Mouse (Mus musculus) MEL (cell line): ENCODE results near the gene Map3k1. TPM values are rescaled to one million over a fixed set of nuclear protein-coding genes. Genes with fewer than 3 reads are reported as not detected.

Experiments
- DNase-seq: peaks from one replicate; pipeline ENCODE4 v3.0.0; 2011; ENCODE audit warnings: low read depth, low spot score
- H3K27ac ChIP-seq: 2 replicates; pipeline ENCODE4 v1.5.1; 2012; ENCODE audit warnings: low read depth, mild to moderate bottlenecking, control low read depth, low read length, moderate library complexity; ENCODE audit not compliant: control insufficient read depth
- H3K27me3 ChIP-seq, 2 experiments: fragments of 150-350 bp in 1 of 2; sonication (generic) in 1 of 2; 2 replicates each; pipeline ENCODE4 v1.6.1; 2012; ENCODE audit warnings: low read length in 2 of 2, mild to moderate bottlenecking in 2 of 2, improper control_type of control experiment in 1 of 2, moderate library complexity in 1 of 2; ENCODE audit not compliant: insufficient read depth in 2 of 2, control insufficient read depth in 1 of 2
- H3K36me3 ChIP-seq, 2 experiments: 2 replicates each; pipeline ENCODE4 v1.6.1; 2012 to 2014; ENCODE audit warnings: low read length in 2 of 2, improper control_type of control experiment in 1 of 2, inconsistent platforms in 1 of 2, mild to moderate bottlenecking in 1 of 2; ENCODE audit not compliant: insufficient read depth in 2 of 2, control insufficient read depth in 1 of 2
- H3K4me1 ChIP-seq, 2 experiments: fragments of 150-350 bp in 1 of 2; sonication (generic) in 1 of 2; 2 replicates each; pipeline ENCODE4 v1.6.1; 2012; ENCODE audit warnings: low read length in 2 of 2, improper control_type of control experiment in 1 of 2, mild to moderate bottlenecking in 1 of 2; ENCODE audit not compliant: insufficient read depth in 2 of 2, control insufficient read depth in 1 of 2
- H3K4me3 ChIP-seq, 2 experiments: fragments of 150-350 bp in 1 of 2; sonication (generic) in 1 of 2; 2 replicates each; pipeline ENCODE4 v1.5.1; 2012; ENCODE audit warnings: low read depth in 2 of 2, low read length in 2 of 2, mild to moderate bottlenecking in 2 of 2, moderate library complexity in 2 of 2, control low read depth in 1 of 2, improper control_type of control experiment in 1 of 2; ENCODE audit not compliant: control insufficient read depth in 1 of 2, insufficient read depth in 1 of 2
- H3K79me2 ChIP-seq: 2 replicates; pipeline ENCODE4 v1.6.1; 2012; ENCODE audit warnings: mild to moderate bottlenecking, low read length, moderate library complexity; ENCODE audit not compliant: control insufficient read depth, poor library complexity, insufficient read depth
- H3K9ac ChIP-seq: 2 replicates; pipeline ENCODE4 v1.6.1; 2012; ENCODE audit warnings: low read depth, mild to moderate bottlenecking, control low read depth, low read length, moderate library complexity; ENCODE audit not compliant: control insufficient read depth, poor library complexity, severe bottlenecking
- H3K9me3 ChIP-seq: fragments of 150-350 bp; sonication (generic); replicated peaks from 2 replicates; pipeline ENCODE4 v1.6.1; 2012; ENCODE audit warnings: mild to moderate bottlenecking, low read length, improper control_type of control experiment, moderate library complexity; ENCODE audit not compliant: insufficient read depth
- BHLHE40 ChIP-seq: IDR thresholded peaks from 2 replicates; pipeline ENCODE4 v1.6.1; 2012; ENCODE audit warnings: low read depth, mild to moderate bottlenecking, inconsistent platforms, low read length, improper control_type of control experiment, borderline replicate concordance
- CTCF ChIP-seq, 3 experiments: IDR thresholded peaks in 2 of 3; conservative IDR thresholded peaks in 1 of 3; 2 replicates each; pipeline ENCODE4 v1.5.1; 2011 to 2012; ENCODE audit warnings: low read length in 3 of 3, low read depth in 2 of 3, mild to moderate bottlenecking in 2 of 3, improper control_type of control experiment in 1 of 3, inconsistent platforms in 1 of 3, mixed read lengths in 1 of 3, moderate library complexity in 1 of 3; ENCODE audit not compliant: control insufficient read depth in 1 of 3, insufficient read depth in 1 of 3, poor library complexity in 1 of 3, severe bottlenecking in 1 of 3
- E2F4 ChIP-seq: IDR thresholded peaks from 2 replicates; pipeline ENCODE4 v1.6.1; 2011; ENCODE audit warnings: low read depth, low read length, improper control_type of control experiment, borderline replicate concordance
- ELF1 ChIP-seq: IDR thresholded peaks from 2 replicates; pipeline ENCODE4 v1.6.1; 2014; ENCODE audit warnings: low read depth, mild to moderate bottlenecking, inconsistent platforms, low read length, improper control_type of control experiment, moderate library complexity
- GABPA ChIP-seq: IDR thresholded peaks from 2 replicates; pipeline ENCODE4 v1.6.1; 2012; ENCODE audit warnings: low read depth, mild to moderate bottlenecking, inconsistent platforms, low read length, improper control_type of control experiment, moderate library complexity
- MAX ChIP-seq: IDR thresholded peaks from 2 replicates; pipeline ENCODE4 v1.6.1; 2011; ENCODE audit warnings: low read length, improper control_type of control experiment
- MEF2A ChIP-seq: IDR thresholded peaks from 2 replicates; pipeline ENCODE4 v1.6.1; 2014; ENCODE audit warnings: low read depth, mild to moderate bottlenecking, inconsistent platforms, low read length, improper control_type of control experiment; ENCODE audit not compliant: poor library complexity, insufficient replicate concordance, severe bottlenecking; ENCODE audit errors: extremely low read depth
- MXI1 ChIP-seq: IDR thresholded peaks from 2 replicates; pipeline ENCODE4 v1.6.1; 2011; ENCODE audit warnings: mild to moderate bottlenecking, low read depth, low read length, improper control_type of control experiment
- MYB ChIP-seq: IDR thresholded peaks from 2 replicates; pipeline ENCODE4 v1.6.1; 2011; ENCODE audit warnings: mild to moderate bottlenecking, low read depth, low read length, improper control_type of control experiment
- POLR2A ChIP-seq, 2 experiments: IDR thresholded peaks; 2 replicates each; pipeline ENCODE4 v1.6.1; 2011 to 2012; ENCODE audit warnings: low read length in 2 of 2, mild to moderate bottlenecking in 2 of 2, control low read depth in 1 of 2, improper control_type of control experiment in 1 of 2, low read depth in 1 of 2, moderate library complexity in 1 of 2; ENCODE audit not compliant: control insufficient read depth in 1 of 2, insufficient read depth in 1 of 2, poor library complexity in 1 of 2
- POLR2AphosphoS2 ChIP-seq: IDR thresholded peaks from 2 replicates; pipeline ENCODE4 v1.6.1; 2011; ENCODE audit warnings: low read length, improper control_type of control experiment
- RAD21 ChIP-seq: IDR thresholded peaks from 2 replicates; pipeline ENCODE4 v1.6.1; 2011; ENCODE audit warnings: mild to moderate bottlenecking, low read depth, low read length, improper control_type of control experiment
- SIN3A ChIP-seq: IDR thresholded peaks from 2 replicates; pipeline ENCODE4 v1.6.1; 2012; ENCODE audit warnings: low read length, improper control_type of control experiment, inconsistent platforms
- SMC3 ChIP-seq: IDR thresholded peaks from 2 replicates; pipeline ENCODE4 v1.6.1; 2011; ENCODE audit warnings: low read depth, low read length, improper control_type of control experiment
- TBP ChIP-seq: IDR thresholded peaks from 2 replicates; pipeline ENCODE4 v1.8.0; 2011; ENCODE audit warnings: low read depth, low read length, improper control_type of control experiment
- TCF12 ChIP-seq: IDR thresholded peaks from 2 replicates; pipeline ENCODE4 v1.6.1; 2014; ENCODE audit warnings: low read depth, mild to moderate bottlenecking, inconsistent platforms, low read length, improper control_type of control experiment, moderate library complexity
- ZNF384 ChIP-seq: IDR thresholded peaks from 2 replicates; pipeline ENCODE4 v1.6.1; 2012; ENCODE audit warnings: low read depth, mild to moderate bottlenecking, inconsistent platforms, low read length, improper control_type of control experiment
- polyA plus RNA-seq, 2 experiments: library from polyadenylated mRNA; stranded (reverse) in 1 of 2; unstranded in 1 of 2; fragments of >175 nt in 1 of 2; fragments of >200 nt in 1 of 2; gene quantifications; 2 replicates each; pipeline versions ENCODE4 v1.2.1 to v1.2.4; 2012; ENCODE audit warnings: low replicate concordance in 2 of 2, low read depth in 1 of 2; ENCODE audit not compliant: insufficient read length in 2 of 2, insufficient read depth in 1 of 2, missing spikeins in 1 of 2
- total RNA-seq: library from RNA; depleted of rRNA; stranded (reverse); fragments of 300-350 nt; gene quantifications from 2 replicates; pipeline ENCODE4 v1.2.3, GENCODE M21; 2012

Map3k1 gene
- total and polyA plus RNA-seq, 3 experiments, result 4.3 to 20.7 (median 4.4) TPM

DNA sequence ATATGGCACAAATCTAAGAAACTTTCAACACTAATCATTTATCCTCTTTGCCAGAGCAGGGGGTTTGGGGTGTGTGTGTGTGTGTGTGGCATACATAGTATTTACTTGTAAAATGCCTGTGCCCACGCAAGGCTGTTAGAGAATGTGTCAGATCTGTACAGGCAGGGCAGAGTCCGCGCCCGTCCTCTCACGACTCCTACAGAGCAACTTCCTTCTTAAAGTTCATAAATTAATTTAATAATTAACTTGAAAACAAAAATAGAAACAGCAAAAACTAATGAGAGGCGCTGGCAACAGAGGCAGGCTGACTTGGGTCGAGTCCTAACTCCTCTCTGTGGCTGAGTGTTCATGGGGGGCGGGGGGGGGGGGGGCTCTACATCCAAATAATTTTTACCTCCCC is 4.6 kb downstream of the Map3k1 start:
- Histone ChIP-seq H3K27me3 (no peaks in the 10 kb centered on the region; a peak in 1 of 4 replicates), H3K79me2 (peaks cover 15% of the 10 kb centered on the region), H3K4me1 (no peaks in the 10 kb centered on the region; a peak in 1 of 4 replicates), H3K27ac (no peak overlapping the region), H3K9ac (no peak overlapping the region), H3K36me3 (peaks cover 0 to 5% of the 10 kb centered on the region in 2 experiments; a peak in 2 of 4 replicates), H3K4me3 (no peak overlapping the region), H3K9me3 (no peaks in the 10 kb centered on the region)
- DNase-seq, result no peak
- TF ChIP-seq POLR2A (IDR thresholded peaks at IDR 0.05; ENCODE audit: control insufficient read depth in 1 of 2, insufficient read depth in 1 of 2, low read depth in 1 of 2, low read length in 2 of 2, poor library complexity in 1 of 2) (no peak), MEF2A (no peak), TCF12 (no peak), MAX (no peak), CTCF (IDR thresholded peaks at IDR 0.05 in 2 of 3, conservative IDR thresholded peaks at IDR 0.05 in 1 of 3; ENCODE audit: control insufficient read depth in 1 of 3, insufficient read depth in 1 of 3, low read depth in 2 of 3, low read length in 3 of 3, poor library complexity in 1 of 3, severe bottlenecking in 1 of 3) (no peak), BHLHE40 (no peak), E2F4 (no peak), GABPA (no peak), SMC3 (no peak), ELF1 (no peak), ZNF384 (no peak), SIN3A (no peak), POLR2AphosphoS2 (no peak)

DNA sequence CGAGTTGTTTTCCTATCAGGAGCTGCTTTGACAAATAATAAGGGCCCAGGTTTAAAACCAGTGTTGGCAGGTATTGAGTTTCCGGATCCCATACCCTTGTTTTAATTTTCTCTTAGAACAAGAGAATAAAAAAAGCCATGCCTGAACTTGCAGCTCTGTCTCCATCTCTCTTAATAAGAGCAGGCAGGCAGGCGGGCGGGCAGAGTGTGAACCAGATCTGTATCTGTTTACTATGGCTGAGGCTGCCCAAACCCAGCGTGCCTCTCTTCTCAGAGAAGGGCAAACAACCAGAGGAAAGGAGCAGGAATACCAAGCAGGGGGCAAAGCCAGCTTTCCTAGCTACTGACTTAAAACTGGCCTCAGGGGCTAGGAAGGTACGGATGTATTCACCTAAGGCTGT is 5.3 kb downstream of the Map3k1 start:
- no peaks in the 10 kb centered on the region for H3K27me3 ChIP-seq
- no peak overlapping the region for H3K27ac ChIP-seq
- no peak for DNase-seq
- H3K4me3 ChIP-seq, result no peak overlapping the region
- no peaks in the 10 kb centered on the region for H3K9me3 ChIP-seq
- peaks cover 0 to 5% of the 10 kb centered on the region in 2 experiments; a peak in 2 of 4 replicates for H3K36me3 ChIP-seq
- H3K4me1 ChIP-seq, result no peaks in the 10 kb centered on the region; a peak in 1 of 4 replicates
- no peak overlapping the region for H3K9ac ChIP-seq
- no peak for TF ChIP-seq MXI1
- no peak for TF ChIP-seq RAD21
- no peak for TF ChIP-seq SIN3A
- TF ChIP-seq, all 39 proteins: peak for 0
- peaks cover 13% of the 10 kb centered on the region for H3K79me2 ChIP-seq

DNA sequence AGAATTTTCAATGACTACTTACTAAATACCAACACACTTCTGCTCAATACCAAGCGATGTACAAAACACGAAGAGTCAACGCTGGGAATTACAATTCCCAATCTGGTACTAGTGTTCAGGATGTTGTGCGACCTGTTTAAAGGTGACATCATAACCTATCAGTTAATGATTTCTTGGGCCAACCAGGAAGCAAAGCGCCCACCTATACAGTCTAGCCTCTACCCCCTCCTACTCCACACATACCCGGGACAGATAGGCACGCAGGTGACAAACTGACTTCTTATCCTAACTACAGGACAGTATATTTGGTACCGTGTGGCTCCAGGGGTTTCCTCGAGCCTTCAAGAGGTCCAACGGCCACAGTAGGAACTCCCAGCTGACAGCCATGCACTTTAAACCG is 5.9 kb downstream of the Map3k1 start:
- Histone ChIP-seq H3K27me3 (no peaks in the 10 kb centered on the region), H3K9ac (no peak overlapping the region), H3K36me3 (peaks cover 0 to 5% of the 10 kb centered on the region in 2 experiments; a peak in 2 of 4 replicates), H3K79me2 (peaks cover 11% of the 10 kb centered on the region), H3K9me3 (no peaks in the 10 kb centered on the region), H3K4me3 (no peak overlapping the region)
- no peak for DNase-seq
- no peak for TF ChIP-seq RAD21
- TF ChIP-seq TBP, result no peak
- TF ChIP-seq GABPA, result no peak
- TF ChIP-seq MYB, result no peak
- TF ChIP-seq, all 39 proteins: peak for 0
- peaks cover 0 to 3% of the 10 kb centered on the region in 2 experiments; a peak in 2 of 4 replicates for H3K4me1 ChIP-seq
- H3K27ac ChIP-seq, result no peak overlapping the region
